Mouse (Mus musculus) cerebellum, adult 2 months (tissue): Measurements from ENCODE around the gene Olfr597.

ENCODE experiments used
- CTCF ChIP-seq: fragments of 200-500 bp; IDR thresholded peaks from 2 replicates; pipeline ENCODE4 v1.5.1; 2011; ENCODE audit warnings: low read depth, mild to moderate bottlenecking, control low read depth, low read length, moderate library complexity, borderline replicate concordance; ENCODE audit not compliant: insufficient read depth
- POLR2A ChIP-seq: fragments of 200-500 bp; IDR thresholded peaks from 2 replicates; pipeline ENCODE4 v1.6.1; 2011; ENCODE audit warnings: low read length, control low read depth, borderline replicate concordance; ENCODE audit not compliant: insufficient read depth

GRCm38 (mm10) chr7:103323268-103323667, 7.2 kb downstream of the Olfr597 start, which contains the start of gene Olfr598:
- TF ChIP-seq CTCF (no peak), POLR2A (no peak)
